Mouse (Mus musculus) thymus, postnatal 4 days (tissue): ENCODE results near the gene Ppp1r9a.

Experiments
- DNase-seq: peaks from one replicate; pipeline ENCODE4 v3.0.0; 2021

The Ppp1r9a gene

DNA sequence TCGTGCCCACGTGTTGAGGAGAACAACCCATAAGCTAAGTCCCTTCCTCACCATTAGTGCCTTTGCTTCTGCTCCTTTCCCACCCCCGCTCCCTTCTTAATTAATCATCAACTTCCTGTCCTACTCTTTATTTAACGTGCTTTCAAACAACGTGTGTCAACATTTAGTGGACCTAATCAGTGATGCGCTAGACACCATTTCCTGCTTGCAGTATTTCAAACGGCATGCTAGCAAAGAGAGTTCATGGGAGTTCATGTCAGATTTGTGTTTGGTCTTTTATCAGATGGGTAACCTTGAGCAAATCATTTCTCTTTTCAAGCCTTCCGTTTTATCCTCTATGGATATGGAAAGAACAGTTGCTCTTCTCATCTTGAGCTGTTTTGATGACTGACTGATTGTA, 210.4 kb downstream of the Ppp1r9a start:
- DNase-seq, result no peak

DNA sequence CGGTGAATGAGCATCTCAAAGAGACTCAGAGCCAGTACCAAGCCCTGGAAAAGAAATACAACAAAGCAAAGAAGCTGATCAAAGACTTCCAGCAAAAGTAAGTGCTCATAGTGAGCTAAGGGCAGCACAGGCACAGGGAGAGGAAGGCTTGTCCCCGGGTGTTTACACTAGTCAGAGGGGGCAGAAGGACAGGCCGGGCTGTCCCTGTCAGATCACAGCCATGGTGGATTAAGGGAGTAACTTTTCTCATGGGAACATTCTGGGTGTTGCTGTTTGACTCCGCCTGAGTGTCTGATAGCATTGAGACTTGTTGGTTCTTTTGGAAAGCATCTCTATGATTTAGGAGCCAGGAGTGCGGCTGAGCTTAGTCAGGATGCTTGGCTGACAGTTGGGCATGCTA, 211.0 kb downstream of the Ppp1r9a start:
- no peak for DNase-seq

DNA sequence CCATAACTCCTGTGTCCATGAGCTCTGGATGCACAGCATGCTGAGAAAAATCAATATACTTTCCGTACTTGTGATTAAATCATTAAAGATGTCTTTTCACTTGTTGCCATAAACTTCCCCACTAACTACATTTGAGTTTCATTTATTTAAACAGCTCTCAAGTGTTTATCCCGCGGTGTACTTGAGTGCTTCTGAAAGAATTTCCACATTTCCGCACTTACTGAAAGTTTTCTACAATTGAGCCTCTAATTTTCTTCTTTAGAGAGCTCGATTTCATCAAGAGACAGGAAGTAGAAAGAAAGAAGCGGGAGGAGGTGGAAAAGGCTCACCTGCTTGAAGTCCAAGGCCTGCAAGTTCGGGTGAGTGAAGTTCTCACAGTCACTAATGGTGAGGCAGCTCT, 212.1 kb downstream of the Ppp1r9a start:
- DNase-seq, result no peak

DNA sequence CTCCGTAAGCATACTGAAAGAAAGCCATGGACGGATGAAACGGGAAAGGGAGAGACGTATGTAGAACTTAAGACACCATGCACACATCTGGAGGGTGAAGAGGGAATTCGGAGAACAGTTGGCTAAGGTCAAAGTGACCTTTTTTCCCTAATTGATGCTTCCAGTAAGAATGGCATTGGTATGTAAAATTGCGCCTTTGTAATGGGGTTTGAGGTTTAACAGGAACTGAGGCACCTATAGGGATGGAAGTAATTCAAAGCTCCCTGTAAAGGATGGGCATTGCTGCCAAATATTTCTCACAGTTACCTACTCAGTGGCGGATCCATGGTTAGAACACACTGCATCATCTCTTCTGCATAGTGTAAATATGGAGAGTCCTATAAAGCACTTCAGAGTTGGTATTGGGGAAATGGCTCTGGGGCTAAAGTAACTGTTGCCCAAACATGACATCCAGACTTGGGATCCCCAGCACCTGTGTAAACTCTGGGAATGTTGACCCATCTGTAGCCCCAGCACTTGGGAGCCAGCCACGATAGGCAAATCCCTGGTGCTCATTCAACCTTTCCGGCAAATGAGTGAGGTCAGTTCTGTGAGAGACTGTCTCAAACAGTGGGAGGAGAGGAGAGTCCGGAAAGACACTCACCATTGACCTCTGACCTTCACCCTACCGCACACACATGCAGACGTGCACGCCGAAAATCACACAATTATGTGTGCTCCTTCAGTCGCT, 216.6 kb downstream of the Ppp1r9a start:
- DNase-seq, result no peak

DNA sequence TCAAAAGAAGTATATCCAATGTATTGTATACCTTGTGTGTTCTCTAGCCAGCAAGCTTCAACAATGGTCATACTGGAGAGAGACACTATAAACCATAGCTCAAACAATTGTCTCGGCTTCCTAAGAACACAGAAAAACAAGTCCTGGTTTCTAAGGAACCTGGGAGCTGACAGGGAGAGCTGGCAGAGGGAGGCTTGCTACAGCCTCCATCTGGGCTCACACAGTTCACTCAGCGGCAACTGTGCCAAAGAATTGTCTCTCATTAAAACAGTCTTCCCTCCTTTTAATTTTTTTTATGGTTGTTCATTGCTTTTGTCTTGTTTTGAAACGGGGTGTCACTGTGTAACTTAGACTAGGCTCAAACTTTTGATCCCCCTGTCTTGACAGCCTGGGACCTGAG, 217.5 kb downstream of the Ppp1r9a start:
- DNase-seq, result no peak

DNA sequence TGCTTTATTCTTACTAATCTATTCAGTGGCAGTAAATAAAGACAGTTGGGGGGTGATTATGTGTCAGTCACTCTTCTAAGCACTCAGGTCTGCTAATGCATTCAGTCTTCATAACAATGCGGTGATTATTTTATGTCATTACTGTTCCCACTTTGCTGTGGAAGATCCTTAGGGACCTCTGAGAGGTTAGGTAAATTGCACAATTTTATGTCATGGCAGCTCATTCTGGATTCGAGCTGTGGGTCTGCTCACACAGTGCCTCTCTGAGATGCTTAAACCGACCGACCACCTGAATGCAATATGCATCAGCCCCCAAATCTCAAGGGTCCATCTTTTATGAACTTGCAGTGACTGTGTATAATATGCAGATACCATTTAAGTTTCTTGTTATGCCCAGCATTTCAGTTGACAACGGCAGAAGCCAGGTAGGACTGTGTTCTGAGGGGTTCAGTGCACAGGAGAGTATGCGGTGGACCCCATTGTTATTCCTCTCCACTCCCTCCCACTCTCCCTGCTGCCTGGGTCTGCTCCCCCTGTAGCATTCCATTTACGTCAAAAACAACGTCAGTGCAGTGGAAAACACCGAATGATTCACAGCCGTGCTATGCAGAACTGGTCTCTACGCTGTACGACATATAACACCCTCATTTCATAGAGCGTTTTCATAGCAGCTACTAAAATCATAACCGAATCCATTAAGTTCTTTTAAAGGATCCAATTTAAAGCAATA, 226.8 kb downstream of the Ppp1r9a start:
- no peak for DNase-seq

DNA sequence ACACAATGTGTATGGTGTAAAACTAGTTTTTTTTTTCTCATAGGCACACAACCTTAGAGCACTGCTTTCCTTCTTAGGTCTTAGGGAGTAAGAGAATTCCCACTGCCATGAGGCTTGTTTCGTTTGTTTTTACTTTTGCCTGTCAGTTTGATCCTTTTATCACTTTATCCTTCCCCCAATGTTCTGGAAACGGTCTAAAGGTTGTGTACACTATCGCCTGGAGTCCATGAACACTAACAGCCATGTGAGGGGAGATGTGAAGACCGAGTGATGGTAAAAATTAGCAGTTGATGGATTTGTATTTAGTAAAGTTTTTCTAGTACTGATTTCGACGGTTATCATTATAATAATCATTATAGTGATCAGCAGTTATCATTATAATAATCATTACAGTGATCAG, 232.3 kb downstream of the Ppp1r9a start:
- DNase-seq, result no peak

DNA sequence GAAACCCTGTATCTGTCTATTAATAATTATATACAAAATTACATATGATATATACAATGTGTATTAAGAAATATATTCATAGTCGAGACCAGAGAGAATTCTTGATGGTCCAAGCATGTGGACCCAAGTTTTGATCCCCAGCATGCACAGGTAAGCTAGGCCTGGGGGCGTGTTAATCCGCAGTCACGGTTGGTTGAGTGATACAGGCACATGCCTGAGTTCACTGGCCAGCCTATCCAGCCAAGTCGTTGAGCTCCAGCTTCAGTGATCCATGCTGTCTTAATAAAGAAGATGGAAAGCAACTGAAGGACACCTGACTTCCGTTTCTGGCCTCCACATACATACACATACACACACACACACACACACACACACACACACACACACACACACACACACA, 233.3 kb downstream of the Ppp1r9a start:
- no peak for DNase-seq

DNA sequence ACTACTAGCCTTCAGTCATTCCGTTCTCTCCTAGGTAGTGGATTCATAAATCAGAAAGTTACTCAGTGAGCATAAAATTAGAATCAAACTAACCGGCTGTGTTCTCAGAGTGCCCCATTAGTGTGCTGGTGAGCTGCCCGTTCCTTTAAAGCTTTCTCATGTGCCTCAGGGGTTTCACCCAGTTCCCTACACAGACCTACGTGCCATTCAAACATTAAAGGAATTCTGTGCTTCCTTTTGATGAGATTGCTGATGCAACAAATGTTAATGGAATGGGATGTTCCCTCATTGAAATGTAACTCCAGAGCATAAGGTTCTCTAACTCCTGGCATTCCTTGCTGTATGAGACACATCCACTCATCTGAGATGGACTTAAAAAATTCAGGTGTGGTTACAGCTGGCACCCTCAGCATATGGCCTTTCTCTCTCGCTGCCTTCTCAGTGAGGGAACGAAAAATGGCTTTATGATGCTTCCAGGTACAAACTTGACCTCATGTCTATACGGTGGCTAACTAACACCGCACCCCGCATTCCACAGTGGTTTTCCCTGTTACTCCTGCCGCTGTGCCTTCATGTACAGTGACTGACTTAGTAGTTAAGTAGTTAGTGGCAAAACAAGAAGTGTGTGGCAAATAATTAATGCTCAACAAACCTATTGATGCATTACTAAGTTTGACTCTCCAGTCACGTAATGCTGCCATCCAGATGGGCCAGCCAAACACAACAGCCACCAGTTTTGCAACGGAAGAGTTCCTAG, 236.3 kb downstream of the Ppp1r9a start:
- DNase-seq, result no peak

DNA sequence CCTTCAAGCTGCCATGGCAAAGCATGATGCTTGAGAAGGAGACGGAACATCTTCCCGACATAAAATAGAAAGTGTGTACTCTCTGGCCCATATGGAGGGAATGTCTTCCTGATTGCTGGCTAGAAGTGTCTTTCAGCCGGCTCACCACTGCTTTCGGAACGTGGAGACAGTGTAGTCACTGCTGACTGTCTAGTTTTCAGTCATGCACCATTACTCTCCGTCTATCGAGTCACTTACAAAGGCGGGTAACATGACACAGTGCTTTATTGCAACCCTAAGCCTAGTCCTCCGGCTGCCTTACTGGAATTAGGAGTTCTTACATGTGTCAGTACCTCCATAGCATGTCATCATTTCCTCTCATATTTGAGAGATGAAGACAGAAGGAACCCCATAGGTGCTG, 236.9 kb downstream of the Ppp1r9a start:
- no peak for DNase-seq

DNA sequence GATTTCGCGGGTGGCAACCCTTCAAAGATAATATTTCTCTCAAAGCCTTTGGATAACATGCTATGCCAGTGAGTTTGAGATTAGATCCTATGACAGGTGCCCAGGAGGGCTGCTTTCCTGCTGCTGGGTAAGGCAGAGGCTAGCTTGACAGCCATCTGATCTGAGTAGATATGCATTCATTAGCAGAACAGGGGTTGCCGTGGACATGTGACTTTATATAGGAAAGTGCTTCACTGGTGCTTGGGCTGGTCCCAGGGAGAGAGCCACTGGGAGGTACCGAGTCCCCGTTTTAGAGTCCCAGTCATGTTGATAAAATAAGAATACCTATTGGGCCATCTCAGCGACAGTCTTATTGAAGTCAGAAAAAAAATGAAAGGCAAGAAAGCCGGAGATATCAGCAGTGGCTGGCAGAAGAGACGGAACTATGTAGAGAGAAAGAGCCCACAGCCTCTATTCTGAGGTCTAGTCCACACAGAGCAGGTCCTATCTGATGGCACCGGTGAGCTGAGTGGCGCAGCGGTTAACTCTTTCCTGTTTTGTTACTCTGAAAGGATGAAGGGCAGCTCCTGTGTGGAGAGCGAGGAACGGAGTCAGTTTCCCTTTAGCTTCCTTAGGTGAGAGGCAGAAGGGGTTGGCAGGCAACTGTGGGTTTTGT, 244.9 kb downstream of the Ppp1r9a start:
- DNase-seq, result no peak

DNA sequence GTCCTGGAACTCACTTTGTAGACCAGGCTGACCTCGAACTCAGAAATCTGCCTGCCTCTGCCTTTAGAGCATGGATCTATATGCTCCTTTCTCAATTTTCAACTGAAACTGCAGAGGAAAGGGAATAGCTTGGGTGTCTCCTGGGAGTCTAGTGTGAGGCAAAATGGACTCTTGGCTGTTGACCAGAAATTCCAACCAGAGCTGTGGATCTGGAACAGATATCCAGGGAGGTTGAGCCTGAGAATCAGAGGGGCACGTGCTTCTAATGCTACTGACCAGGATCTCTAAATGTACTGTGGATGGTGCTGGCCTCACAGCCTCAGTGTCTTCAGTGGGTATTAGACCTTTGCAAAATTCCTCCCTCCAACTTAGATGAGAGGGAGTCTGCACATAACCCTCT, 247.2 kb downstream of the Ppp1r9a start:
- DNase-seq, result no peak

DNA sequence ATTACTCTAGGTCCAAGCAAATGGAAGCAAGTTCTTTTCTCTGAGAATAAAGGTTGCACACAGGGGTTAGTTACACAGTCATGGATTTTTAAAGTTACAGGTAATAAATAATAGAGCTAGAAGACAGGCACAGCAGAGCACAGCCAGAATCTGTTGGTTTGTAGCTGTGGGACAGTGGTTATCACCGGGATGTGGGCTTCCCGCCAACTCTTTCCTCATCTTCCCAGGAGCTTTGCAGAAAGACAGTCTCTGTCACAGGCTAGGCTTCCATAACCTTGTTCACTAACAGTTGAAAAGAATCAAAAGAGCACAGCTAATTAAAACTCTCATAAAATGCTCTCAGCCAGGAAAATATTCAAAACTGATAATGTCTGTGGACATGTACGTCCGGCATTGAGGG, 248.5 kb downstream of the Ppp1r9a start:
- DNase-seq, result no peak

DNA sequence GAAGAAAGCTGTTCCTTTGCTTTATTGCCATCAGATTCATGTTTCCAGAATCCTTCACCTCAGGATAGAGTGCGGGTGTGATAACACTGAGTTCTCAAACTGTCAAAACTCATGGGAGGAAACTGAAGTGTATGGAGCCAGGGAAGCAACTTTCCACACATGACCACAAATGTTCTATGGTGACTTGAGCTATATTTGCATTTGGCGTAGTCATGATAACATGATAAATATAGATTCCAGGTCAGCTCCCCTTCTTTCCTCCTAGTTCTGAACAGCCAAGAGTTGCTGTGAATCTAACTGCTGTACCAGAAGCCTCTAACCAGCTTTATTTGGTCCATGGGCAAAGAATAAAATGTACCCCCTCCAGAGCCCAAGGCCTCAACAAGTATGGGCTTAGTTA, 249.5 kb downstream of the Ppp1r9a start:
- no peak for DNase-seq

DNA sequence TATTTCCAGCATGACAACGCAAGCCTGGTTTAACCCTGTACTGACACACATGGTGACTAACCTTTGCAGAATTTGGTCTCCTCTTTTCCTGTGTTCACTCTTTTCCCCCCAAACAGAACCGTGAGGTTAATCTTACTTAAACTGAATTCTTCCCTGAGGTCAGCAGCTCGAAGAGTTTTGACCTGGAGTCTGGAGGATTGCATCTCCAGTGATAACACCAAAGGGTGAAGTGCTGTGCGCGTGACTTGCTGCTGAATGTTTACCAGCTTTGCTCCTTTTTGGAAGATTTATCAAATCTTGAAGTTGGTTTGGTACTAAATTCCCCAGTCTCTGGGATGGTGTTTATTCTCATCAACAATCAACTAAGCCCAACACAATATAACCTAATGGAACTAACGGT, 252.1 kb downstream of the Ppp1r9a start:
- DNase-seq, result no peak

DNA sequence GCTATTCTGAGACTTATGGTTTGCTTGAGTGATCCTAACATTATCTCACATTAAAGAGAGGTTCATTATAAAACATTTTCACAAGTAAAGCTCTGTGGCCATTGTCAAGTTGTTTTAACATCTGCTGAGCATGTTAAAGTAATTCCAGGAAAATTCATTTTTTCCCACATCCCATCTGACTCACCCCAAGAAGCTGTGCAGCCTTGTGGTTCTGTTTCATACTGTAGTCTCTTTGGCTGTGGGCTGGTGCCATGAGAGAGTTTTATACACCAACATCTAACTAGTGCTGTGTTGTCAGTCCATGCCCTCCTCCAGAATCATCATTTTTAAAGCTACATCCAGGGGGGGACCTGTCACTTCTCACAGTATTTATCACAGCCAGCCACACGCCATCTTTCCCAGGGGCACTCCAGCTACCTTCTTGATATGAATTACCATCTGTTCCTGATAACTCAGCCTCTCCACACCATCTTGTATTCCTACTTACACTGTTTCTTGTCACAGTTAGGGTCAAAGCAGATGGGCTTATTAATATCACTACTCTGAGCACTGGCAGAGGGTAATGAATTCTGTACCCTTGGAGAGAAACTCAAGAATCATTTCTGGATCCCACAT, 252.7 kb downstream of the Ppp1r9a start:
- no peak for DNase-seq

DNA sequence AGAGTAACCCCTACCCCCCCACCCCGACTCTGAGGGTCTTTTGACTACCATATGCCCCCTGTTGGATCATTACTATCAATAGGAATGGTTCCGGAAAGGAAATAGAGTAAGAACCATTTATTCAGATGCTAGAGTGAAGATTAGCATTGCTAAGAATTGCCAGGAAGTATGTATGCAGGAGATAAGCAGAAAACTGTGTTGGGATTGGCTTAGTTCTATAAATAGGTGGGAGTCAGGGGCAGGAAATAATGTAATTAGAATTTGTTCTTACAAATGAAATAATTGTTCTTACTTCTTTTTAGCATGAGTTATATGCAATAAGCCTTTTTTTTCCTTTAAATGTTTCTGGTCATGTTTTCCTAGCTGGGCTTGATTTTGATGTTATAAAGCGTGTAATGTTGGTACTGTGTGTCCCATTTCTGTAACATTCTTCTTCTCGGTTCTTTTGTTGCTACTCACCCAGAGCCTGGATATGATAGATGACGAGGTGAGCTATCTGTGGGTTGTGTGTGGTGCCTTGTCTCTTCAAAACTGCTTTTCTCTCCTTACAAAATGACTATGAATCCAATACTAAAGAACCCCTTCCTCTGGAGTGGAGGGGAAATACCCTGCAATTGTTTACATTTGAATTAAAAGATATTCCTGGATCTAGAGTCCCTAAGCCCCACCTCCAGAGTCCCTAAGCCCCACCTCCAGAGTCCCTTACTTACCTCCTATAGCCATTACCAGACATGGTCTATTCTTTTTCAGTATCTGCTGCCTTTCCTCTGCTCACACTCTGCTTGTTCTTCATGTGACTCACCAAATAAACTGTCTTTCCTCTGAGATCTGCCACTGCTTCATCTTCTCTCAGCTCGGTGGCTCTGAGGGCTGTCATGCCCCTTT, 254.1 kb downstream of the Ppp1r9a start:
- no peak for DNase-seq

DNA sequence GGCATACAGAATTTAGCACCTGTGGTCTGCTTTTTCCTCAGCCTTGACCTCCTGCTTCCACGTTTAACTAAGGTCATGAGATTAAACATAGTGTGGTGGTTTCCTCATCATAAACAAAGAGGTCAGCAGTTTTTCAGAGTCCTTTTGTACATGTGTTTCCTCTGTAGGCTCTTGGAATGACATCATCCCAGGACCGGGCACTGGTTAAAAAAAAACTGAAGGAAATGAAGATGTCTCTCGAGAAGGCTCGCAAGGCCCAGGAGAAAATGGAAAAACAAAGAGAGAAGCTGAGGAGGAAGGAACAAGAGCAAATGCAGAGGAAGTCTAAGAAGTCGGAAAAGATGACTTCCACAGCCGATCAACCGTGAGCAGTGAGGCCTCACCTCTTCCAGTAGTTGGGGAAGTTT, 256.7 kb downstream of the Ppp1r9a start:
- no peak for DNase-seq

DNA sequence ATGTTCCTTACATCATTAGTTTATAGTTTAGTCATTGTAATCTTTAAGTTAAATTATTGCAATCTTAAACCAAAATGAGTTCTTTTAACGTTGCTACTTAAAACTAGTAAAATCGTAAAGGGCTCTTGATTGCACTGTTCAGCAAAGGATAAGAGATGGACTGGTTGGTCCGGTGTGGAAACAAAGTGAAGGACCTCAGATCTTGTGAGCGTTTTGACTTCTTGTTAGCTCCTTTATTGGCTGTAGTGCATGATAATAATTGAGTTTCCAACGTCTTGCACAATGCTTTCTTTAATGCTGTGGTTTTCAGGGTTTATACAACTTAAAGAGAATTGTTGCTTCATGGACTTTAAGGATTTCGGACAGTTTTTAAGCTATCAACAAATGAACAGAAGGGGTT, 259.3 kb downstream of the Ppp1r9a start:
- no peak for DNase-seq

DNA sequence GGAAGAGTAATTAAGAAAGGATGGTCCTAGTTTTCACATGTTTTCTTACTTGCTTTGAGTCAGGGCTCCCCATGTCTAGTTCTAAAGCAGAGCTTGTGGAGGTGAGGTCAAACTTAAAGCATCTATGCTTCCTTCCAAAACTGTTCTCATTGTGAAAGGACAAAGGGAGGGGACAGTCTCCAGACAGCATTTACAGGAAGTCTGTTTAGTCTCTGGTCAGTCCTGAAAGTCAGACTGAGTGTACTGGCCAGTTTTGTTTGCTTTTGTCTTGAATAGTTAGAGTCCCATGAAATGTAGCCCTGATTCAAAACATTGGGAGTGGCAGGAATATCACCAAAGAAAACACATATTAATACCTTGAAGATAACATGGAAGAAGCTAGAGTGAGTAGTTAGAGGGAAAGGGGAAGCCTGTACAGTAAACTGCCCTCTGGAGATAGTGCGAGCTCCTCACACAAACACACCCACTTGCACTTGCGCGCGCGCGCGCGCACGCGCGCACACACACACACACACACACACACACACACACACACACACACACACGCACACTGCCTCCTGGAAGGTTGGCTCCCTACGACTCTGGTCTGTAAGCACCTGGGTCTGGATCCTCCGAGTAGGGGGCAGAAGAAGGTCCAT, 260.9 kb downstream of the Ppp1r9a start:
- DNase-seq, result no peak

DNA sequence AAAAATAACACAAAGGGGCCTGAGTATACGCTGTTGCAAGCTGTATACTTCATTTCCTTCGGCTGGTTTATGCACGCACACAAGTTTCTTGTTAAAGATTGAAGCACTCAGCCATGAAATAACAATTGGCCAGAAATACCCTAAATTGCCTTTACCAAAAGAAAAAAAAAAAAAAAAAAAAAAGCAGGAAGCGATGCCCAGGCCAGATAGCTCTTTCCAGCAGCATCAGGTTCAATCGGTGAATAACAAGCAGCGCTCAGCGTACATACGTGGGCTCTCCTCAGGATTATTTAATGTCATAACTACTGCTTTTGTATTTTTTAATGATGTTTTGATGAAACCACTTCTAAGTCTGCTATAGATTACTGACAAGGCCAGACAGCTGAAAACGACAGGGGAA, 262.1 kb downstream of the Ppp1r9a start:
- no peak for DNase-seq
